Mouse (Mus musculus) cerebellum, adult 2 months (tissue): Measurements from ENCODE around the gene Itprip. TPM values are rescaled to one million over a fixed set of nuclear protein-coding genes. Genes with fewer than 3 reads are reported as not detected.
A peak's percentile ranks its signal among the peaks of the same experiment; 100 is the strongest.

ENCODE experiments used
- DNase-seq, 2 experiments: peaks; one replicate each; pipeline ENCODE4 v3.0.0; 2021
- H3K27ac ChIP-seq: fragments of 200-500 bp; 2 replicates; pipeline ENCODE4 v1.5.1; 2012; ENCODE audit warnings: low read length, control low read depth, inconsistent platforms; ENCODE audit not compliant: insufficient read depth
- H3K27me3 ChIP-seq: fragments of 200-500 bp; 2 replicates; pipeline ENCODE4 v1.6.1; 2012; ENCODE audit warnings: inconsistent platforms, mild to moderate bottlenecking, low read length, moderate library complexity; ENCODE audit not compliant: control insufficient read depth, insufficient read depth
- H3K4me1 ChIP-seq: fragments of 200-500 bp; 2 replicates; pipeline ENCODE4 v1.6.1; 2011; ENCODE audit warnings: low read length; ENCODE audit not compliant: control insufficient read depth, insufficient read depth
- H3K4me3 ChIP-seq: fragments of 200-500 bp; replicated peaks from 2 replicates; pipeline ENCODE3; 2011; ENCODE audit warnings: mild to moderate bottlenecking, low read depth, low read length, control low read depth; ENCODE audit not compliant: insufficient read depth
- CTCF ChIP-seq: fragments of 200-500 bp; IDR thresholded peaks from 2 replicates; pipeline ENCODE4 v1.5.1; 2011; ENCODE audit warnings: low read depth, mild to moderate bottlenecking, control low read depth, low read length, moderate library complexity, borderline replicate concordance; ENCODE audit not compliant: insufficient read depth
- POLR2A ChIP-seq: fragments of 200-500 bp; IDR thresholded peaks from 2 replicates; pipeline ENCODE4 v1.6.1; 2011; ENCODE audit warnings: low read length, control low read depth, borderline replicate concordance; ENCODE audit not compliant: insufficient read depth
- WGBS: fragments of 180-500 bp; shearing (Covaris S2); methylation state at CpG from one replicate; pipeline ENCODE4 v1.1.7; 2018; 5-methylcytosine and 5-hydroxymethylcytosine counted together
- polyA plus RNA-seq: library from polyadenylated mRNA; depleted of rRNA; stranded (reverse); fragments of >200 nt; gene quantifications from 2 replicates; pipeline ENCODE4 v1.2.3, GENCODE M21; 2012

Itprip gene
- polyA plus RNA-seq, 1 experiment: 0.52 TPM

GRCm38 (mm10) chr19:47936938-47937337 lies 17.8 kb upstream of the Itprip start:
- Histone ChIP-seq H3K4me1 (no peaks in the 10 kb centered on the region), H3K4me3 (no peak overlapping the region), H3K27ac (no peak overlapping the region), H3K27me3 (no peaks in the 10 kb centered on the region)
- 65% methylated on average over 9 of the region's 9 CpGs for WGBS
- no peak for DNase-seq
- no peak for TF ChIP-seq POLR2A
- TF ChIP-seq CTCF: no peak

DNA sequence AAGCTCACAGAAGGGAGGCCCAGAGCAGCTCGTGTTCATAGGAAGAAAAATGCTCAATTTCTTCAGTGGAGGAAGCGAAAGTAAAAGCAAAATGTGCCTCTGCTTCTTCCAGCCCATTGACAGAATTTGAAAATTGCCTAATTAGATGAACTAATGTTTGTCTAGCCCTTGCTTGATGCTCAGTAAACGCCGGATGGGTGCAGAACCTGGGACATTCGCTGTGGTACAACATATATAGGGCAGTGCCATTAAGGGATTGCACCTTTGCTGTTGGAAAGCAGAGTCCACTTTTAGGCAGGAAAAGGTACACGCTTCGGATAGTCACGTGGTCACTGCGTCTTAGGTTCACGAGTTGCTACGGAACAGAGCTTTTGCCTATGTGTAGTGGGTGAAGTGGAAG lies 17.4 kb upstream of the Itprip start:
- no peaks in the 10 kb centered on the region for H3K4me1 ChIP-seq
- 91% methylated on average over 11 of the region's 11 CpGs for WGBS

GRCm38 (mm10) chr19:47935530-47935929 lies 16.4 kb upstream of the Itprip start:
- TF ChIP-seq CTCF (no peak), POLR2A (no peak)
- DNase-seq: no peak
- no peaks in the 10 kb centered on the region for H3K27me3 ChIP-seq
- 87% methylated on average over 6 of the region's 6 CpGs for WGBS
- no peak overlapping the region for H3K4me3 ChIP-seq
- no peaks in the 10 kb centered on the region for H3K4me1 ChIP-seq
- H3K27ac ChIP-seq: no peak overlapping the region

More for the DNA sequence above, 17.4 kb upstream of the Itprip start:
- Histone ChIP-seq H3K4me3 (no peak overlapping the region), H3K27me3 (no peaks in the 10 kb centered on the region), H3K27ac (no peak overlapping the region)
- no peak for DNase-seq
- TF ChIP-seq CTCF (no peak), POLR2A (no peak)

DNA sequence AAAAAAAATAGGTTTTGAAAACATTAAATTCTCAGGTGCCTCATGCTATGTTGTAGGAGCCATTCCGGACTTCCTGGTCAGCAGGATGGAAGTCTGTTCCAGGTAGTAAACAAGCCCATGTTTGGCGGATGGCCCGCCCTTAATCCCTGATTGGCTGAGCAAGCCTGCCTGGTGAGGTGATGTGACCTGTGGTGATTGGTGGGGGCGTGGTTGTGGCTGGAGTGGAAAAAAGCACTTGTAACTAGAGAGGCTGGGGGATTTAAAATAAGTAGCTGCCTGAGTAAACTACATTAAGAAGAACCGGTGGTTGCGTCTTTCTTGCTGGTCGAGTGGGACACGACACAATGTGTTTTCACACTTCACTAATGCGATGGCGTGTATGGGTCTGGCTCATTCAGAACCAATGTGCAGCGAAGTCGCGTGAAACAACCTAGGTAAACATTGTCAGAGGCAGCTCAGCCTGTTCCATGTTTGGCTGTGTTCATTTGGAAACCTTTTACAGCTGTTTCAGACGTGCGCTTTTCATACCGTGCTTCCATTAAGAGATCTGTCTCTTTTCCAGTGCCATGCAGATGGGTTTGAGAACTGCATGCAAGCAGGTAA lies 15.6 kb upstream of the Itprip start:
- no peak for DNase-seq
- H3K27ac ChIP-seq: no peak overlapping the region
- WGBS: 80% methylated on average over 16 of the region's 16 CpGs
- no peaks in the 10 kb centered on the region for H3K4me1 ChIP-seq
- TF ChIP-seq CTCF: no peak
- no peak for TF ChIP-seq POLR2A
- no peak overlapping the region for H3K4me3 ChIP-seq
- H3K27me3 ChIP-seq: no peaks in the 10 kb centered on the region

DNA sequence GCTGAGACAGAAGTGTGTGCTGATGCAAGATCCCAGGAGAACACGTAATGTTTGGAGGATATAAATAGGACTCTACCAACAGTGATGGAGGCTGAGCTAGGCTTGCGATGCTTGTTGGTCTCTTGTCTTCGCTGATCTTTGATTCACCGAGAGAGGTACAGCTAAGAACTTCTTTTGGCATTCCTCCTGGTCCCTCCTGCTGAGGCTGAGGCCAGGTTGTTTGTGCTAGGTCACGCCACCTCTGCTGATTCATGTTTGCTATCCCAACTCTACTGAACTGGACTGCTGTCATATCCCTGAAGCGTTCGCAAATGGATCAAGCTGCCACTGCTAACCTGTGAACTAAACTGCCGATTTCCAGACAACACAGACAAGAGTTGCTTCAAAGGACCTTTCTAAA lies 15.0 kb upstream of the Itprip start:
- WGBS: 83% methylated on average over 8 of the region's 8 CpGs
- no peaks in the 10 kb centered on the region for H3K27me3 ChIP-seq
- no peak overlapping the region for H3K27ac ChIP-seq
- no peak for DNase-seq
- H3K4me1 ChIP-seq: no peaks in the 10 kb centered on the region
- no peak overlapping the region for H3K4me3 ChIP-seq
- TF ChIP-seq POLR2A (no peak), CTCF (no peak)

DNA sequence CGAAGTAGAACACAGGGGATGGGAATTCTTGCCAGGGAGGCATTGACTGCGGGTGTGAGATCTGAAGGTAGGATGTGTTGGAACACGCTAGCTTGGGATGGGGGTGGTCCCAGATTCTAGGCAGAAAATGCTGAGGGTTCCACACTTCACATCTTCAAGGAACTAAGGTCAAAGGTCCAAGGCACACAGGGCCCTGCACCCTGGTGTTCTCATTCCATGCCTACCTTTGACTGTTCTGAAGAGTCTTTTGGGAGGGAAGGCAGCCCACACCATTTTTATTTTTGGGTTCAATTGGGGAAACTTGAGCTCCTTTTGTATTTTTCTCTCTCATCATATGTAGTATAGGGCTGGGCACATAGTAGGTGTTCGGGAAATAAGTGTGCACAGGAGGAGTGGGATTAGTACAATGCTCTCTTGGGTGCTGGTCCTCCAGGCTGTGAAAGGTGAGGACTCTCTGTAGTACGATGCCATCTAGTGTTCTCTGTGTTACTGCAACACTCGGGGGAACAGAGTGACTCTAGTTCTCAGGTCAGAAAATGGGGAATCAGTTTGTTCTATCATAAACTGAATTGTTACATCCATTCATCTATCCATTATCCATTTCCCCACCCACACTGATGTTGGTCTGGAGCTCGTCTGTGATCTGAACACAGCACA lies 13.0 kb upstream of the Itprip start:
- TF ChIP-seq POLR2A: no peak
- peak; percentile 62 for TF ChIP-seq CTCF

GRCm38 (mm10) chr19:47929043-47929442 lies 9.9 kb upstream of the Itprip start:
- H3K4me1 ChIP-seq: no peaks in the 10 kb centered on the region
- H3K4me3 ChIP-seq: no peak overlapping the region
- no peaks in the 10 kb centered on the region for H3K27me3 ChIP-seq
- no peak for TF ChIP-seq POLR2A
- TF ChIP-seq CTCF: no peak
- DNase-seq: no peak
- WGBS: 91% methylated on average over 4 of the region's 4 CpGs
- H3K27ac ChIP-seq: no peak overlapping the region

More for the DNA sequence above, 13.0 kb upstream of the Itprip start:
- no peak overlapping the region for H3K4me3 ChIP-seq
- no peaks in the 10 kb centered on the region for H3K4me1 ChIP-seq
- WGBS: 40% methylated on average over 7 of the region's 7 CpGs
- H3K27ac ChIP-seq: no peak overlapping the region
- no peaks in the 10 kb centered on the region for H3K27me3 ChIP-seq
- no peak for DNase-seq

DNA sequence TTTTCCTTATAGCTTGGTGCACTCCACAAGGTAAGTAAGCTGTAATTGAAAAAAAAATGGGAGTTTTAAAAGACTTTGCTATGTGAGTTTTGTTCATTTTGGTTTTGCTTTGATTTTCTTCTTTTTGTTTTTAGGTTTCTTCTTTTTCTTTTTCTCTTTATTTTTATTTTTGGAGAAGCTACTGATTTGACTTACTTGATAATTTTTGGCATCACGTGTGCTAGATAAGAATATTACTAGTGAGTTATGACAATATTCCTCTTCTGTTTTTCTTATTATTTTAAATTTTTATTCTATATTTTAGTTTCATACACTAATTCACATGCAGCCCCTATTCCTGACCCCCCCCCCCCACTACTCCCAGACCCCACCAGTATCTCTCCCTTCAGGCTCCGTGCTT lies 7.9 kb upstream of the Itprip start:
- DNase-seq: no peak
- H3K4me3 ChIP-seq: no peak overlapping the region
- no peaks in the 10 kb centered on the region for H3K27me3 ChIP-seq
- H3K4me1 ChIP-seq: no peaks in the 10 kb centered on the region
- TF ChIP-seq POLR2A (no peak), CTCF (no peak)
- WGBS: 90% methylated on average over 2 of the region's 2 CpGs
- no peak overlapping the region for H3K27ac ChIP-seq
